Mouse (Mus musculus) heart, postnatal 0 days (tissue): ENCODE measurements around the gene Prm3.

Source experiments
- CTCF ChIP-seq: IDR thresholded peaks from 2 replicates; pipeline ENCODE4 v1.5.1; 2016; ENCODE audit warnings: antibody characterized with exemption, control low read depth, low read depth
- EP300 ChIP-seq: IDR thresholded peaks from 2 replicates; pipeline ENCODE4 v1.6.1; 2016; ENCODE audit warnings: antibody characterized with exemption, low read depth

DNA sequence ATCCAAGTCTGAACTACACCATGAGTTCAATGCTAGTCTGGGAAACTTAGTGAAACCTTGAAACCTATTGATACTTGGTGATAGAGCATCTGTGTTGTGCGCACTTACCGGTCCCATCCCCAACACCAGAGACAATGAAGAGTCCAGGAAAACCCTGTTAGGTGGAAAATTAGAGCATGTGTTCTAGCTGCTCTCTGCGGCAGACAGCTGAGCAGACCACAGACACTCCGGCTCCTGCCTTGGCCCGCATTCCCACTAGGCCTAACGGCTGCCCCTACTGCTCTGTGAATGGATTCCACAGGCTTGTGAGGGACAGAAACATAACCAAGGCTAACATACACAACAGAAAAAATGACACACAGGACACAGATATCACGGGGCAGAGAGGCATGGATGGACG lies 17.2 kb downstream of the Prm3 start:
- no peak for TF ChIP-seq CTCF
- no peak for TF ChIP-seq EP300
